Mouse (Mus musculus) E14TG2a.4 (cell line): ENCODE measurements around the gene Atp11a.

Experiments
- CTCF ChIP-seq: conservative IDR thresholded peaks from 2 replicates; pipeline ENCODE4 v1.5.1; 2014; ENCODE audit warnings: low read length
- NANOG ChIP-seq: IDR thresholded peaks from 2 replicates; pipeline ENCODE4 v1.6.1; 2014; ENCODE audit warnings: borderline replicate concordance, low read length, mixed read lengths
- POU5F1 ChIP-seq: IDR thresholded peaks from 2 replicates; pipeline ENCODE4 v1.6.1; 2014; ENCODE audit warnings: low read length, borderline replicate concordance

- TF ChIP-seq CTCF (no peak), NANOG (no peak), POU5F1 (no peak)
Measured at GRCm38 (mm10) chr8:12907730-12908129, 150.9 kb downstream of the Atp11a start.
